Mouse (Mus musculus): ENCODE measurements around the gene Cldn34c2. TPM values are rescaled to one million over a fixed set of nuclear protein-coding genes. Genes with fewer than 3 reads are reported as not detected.
"Not testable (repeated sequence)": the region's sequence is repeated elsewhere in the genome, so short reads cannot be mapped to it uniquely, and the experiment has no call there.

The Cldn34c2 gene
- total RNA-seq (2018; cell fraction: chromatin; rRNA removed) = not detected
- total RNA-seq (2018; cell fraction: cytosol; rRNA removed) = not detected
- total RNA-seq (2018; cell fraction: nucleus; rRNA removed) = not detected
- not detected in 3 replicates for polyA plus RNA-seq (2018)

- H3K4me3 ChIP-seq (ENCODE audit: inconsistent target); H3K27ac ChIP-seq; H3K36me3 ChIP-seq (ENCODE audit: inconsistent target); H3K79me2 ChIP-seq (ENCODE audit: inconsistent target): not testable (repeated sequence)
Observed at GRCm38 (mm10) chrX:123581400-123581799, at the start of gene Cldn34c2. Cldn34c2 (plus strand) TSS chrX:123581700.

- WGBS (ENCODE audit: missing documents) = 84% methylated on average over 12 of the region's 13 CpGs
- not testable (repeated sequence) for H3K79me2 ChIP-seq (ENCODE audit: inconsistent target); H3K27ac ChIP-seq; H3K36me3 ChIP-seq (ENCODE audit: inconsistent target); H3K4me3 ChIP-seq (ENCODE audit: inconsistent target)
Observed at GRCm38 (mm10) chrX:123551378-123551777, 30.1 kb upstream of the Cldn34c2 start.

GRCm38 (mm10) chrX:123612158-123612828, 30.8 kb downstream of the Cldn34c2 start:
- H3K36me3 ChIP-seq (ENCODE audit: inconsistent target); H3K27ac ChIP-seq; H3K79me2 ChIP-seq (ENCODE audit: inconsistent target); H3K4me3 ChIP-seq (ENCODE audit: inconsistent target): not testable (repeated sequence)
- WGBS (ENCODE audit: missing documents) = no CpG with 5 or more reads among the region's 12 CpGs

Other genes with a start within 250 kb of the Cldn34c2 start
- not detected in 3 replicates for gene Gm17467, start 123.1 kb downstream of the Cldn34c2 start, polyA plus RNA-seq (2018)
- gene Cldn34c3, start 212.0 kb downstream of the Cldn34c2 start, polyA plus RNA-seq (2018) = not detected in 3 replicates

Measured in macrophage (primary cell).